In the genomic region with DNA sequence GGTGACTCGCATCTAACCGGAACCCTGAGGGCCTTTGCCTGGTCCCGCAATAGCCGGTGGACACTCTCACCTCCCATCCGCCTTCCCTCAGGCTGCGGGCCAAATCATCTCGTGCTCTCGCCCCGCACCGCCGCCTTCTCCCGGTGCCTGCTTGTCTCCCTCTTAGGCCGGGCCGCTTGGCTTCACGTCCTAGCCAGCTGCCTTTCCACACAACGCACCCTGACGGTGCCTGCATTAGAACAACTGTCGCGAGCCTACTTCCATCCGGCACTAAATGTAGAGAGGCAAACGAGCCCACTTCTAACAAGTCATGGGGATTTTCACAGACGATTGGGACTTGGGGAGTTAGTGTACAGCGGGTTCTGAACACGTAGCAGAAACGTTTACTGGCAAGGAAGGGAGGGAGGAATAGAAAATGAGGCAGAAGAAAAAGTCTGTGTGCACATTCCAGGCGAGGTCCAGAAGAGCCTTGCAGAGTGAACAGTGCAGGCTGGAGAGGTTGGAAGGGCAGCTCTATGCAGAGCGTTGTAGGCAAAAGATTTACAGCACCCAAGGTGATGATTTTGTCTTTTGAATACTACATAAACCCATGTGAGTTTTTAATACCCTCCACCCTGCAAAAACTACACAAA, we compare ENCODE assay signal across 7 mouse cellular contexts. TPM values are rescaled to one million over a fixed set of nuclear protein-coding genes. Genes with fewer than 3 reads are reported as not detected.
A peak's percentile ranks its signal among the peaks of the same experiment; 100 is the strongest.
DNase-seq lines count a peak whose midpoint lies in the region; ATAC-seq and TF ChIP-seq lines count a peak whose summit lies in the region.

No protein-coding gene starts in this region.

- peak overlapping the region; percentile 80 for H3K9ac ChIP-seq in limb, embryonic 11.5 days (ENCODE audit: low read length)
- H3K9ac ChIP-seq in stomach, embryonic 15.5 days = peak overlapping the region; percentile 88

- TF ChIP-seq POLR2A in embryonic fibroblast, embryonic 13.5 days (IDR thresholded peaks at IDR 0.05; ENCODE audit: low read depth, low read length) = 0 out of 2 replicates have a peak, but pooled peaks have one; percentile 48

- H3K27ac ChIP-seq in embryonic fibroblast, embryonic 13.5 days (ENCODE audit: insufficient read depth, low read length) = peak overlapping the region; percentile 100
- peak overlapping the region; percentile 76 for H3K27ac ChIP-seq in limb, embryonic 11.5 days (replicated peaks; ENCODE audit: low read depth, low read length)
- peak overlapping the region; percentile 94 for H3K27ac ChIP-seq in stomach, embryonic 15.5 days

- peak overlapping the region; percentile 64 for H3K4me2 ChIP-seq in limb, embryonic 11.5 days (ENCODE audit: low read depth, severe bottlenecking)
- peak overlapping the region; percentile 87 for H3K4me2 ChIP-seq in stomach, embryonic 15.5 days

- TF ChIP-seq CTCF in embryonic fibroblast, embryonic 13.5 days (IDR thresholded peaks at IDR 0.05; ENCODE audit: borderline replicate concordance, insufficient read depth, low read length) = no peak

- no peaks in the 10 kb centered on the region for H3K9me3 ChIP-seq in megakaryocyte, embryonic 14.5 days
- H3K9me3 ChIP-seq in limb, embryonic 11.5 days (ENCODE audit: control insufficient read depth, low read length) = no peaks in the 10 kb centered on the region
- H3K9me3 ChIP-seq in stomach, embryonic 15.5 days = no peaks in the 10 kb centered on the region

- 1% methylated on average over 27 of the region's 27 CpGs for WGBS in limb, embryonic 11.5 days
- WGBS in stomach, embryonic 15.5 days = under 1% methylated on average over 27 of the region's 27 CpGs

- peaks cover 45% of the 10 kb centered on the region for H3K4me1 ChIP-seq in megakaryocyte, embryonic 14.5 days
- H3K4me1 ChIP-seq in embryonic fibroblast, embryonic 13.5 days (ENCODE audit: control insufficient read depth, insufficient read depth, low read length) = peaks cover 7% of the 10 kb centered on the region
- peaks cover 18% of the 10 kb centered on the region for H3K4me1 ChIP-seq in limb, embryonic 11.5 days (ENCODE audit: control insufficient read depth, insufficient read depth, low read length)
- peaks cover 15% of the 10 kb centered on the region for H3K4me1 ChIP-seq in stomach, embryonic 15.5 days

- no peak for ATAC-seq in megakaryocyte, adult 5-6 weeks (ENCODE audit: poor library complexity, severe bottlenecking)
- peak; percentile 58 for ATAC-seq in limb, embryonic 11.5 days (ENCODE audit: insufficient number of reproducible peaks, low FRiP score, low TSS enrichment, low read depth)
- ATAC-seq in stomach, embryonic 15.5 days (ENCODE audit: insufficient read depth, low FRiP score, low read depth) = peak; percentile 53

- peak overlapping the region; percentile 99 for H3K4me3 ChIP-seq in megakaryocyte, embryonic 14.5 days (replicated peaks)
- H3K4me3 ChIP-seq in embryonic fibroblast, embryonic 13.5 days (ENCODE audit: insufficient read depth, low read length) = peak overlapping the region; percentile 62
- peak overlapping the region; percentile 62 for H3K4me3 ChIP-seq in limb, embryonic 11.5 days (ENCODE audit: low read depth, low read length)
- H3K4me3 ChIP-seq in stomach, embryonic 15.5 days (replicated peaks) = peak overlapping the region; percentile 92

- DNase-seq in limb, embryonic 11.5 days (ENCODE audit: low spot score) = no peak
- no peak for DNase-seq in B cell, adult 2 months
- DNase-seq in T-cell, adult 2 months (ENCODE audit: low spot score) = no peak

- H3K36me3 ChIP-seq in megakaryocyte, embryonic 14.5 days (replicated peaks; ENCODE audit: low read length) = peaks cover 3% of the 10 kb centered on the region
- H3K36me3 ChIP-seq in limb, embryonic 11.5 days (ENCODE audit: control insufficient read depth, insufficient read depth, low read length) = no peaks in the 10 kb centered on the region
- 0 out of 2 replicates have a peak, but pooled peaks cover 3% of the 10 kb centered on the region for H3K36me3 ChIP-seq in stomach, embryonic 15.5 days

- H3K27me3 ChIP-seq in megakaryocyte, embryonic 14.5 days (replicated peaks) = peaks cover 15% of the 10 kb centered on the region
- H3K27me3 ChIP-seq in limb, embryonic 11.5 days (ENCODE audit: control insufficient read depth, insufficient read depth, low read length) = no peaks in the 10 kb centered on the region
- H3K27me3 ChIP-seq in stomach, embryonic 15.5 days (replicated peaks) = no peaks in the 10 kb centered on the region

RNA-seq across cellular contexts. Expression of a gene that starts 0.5 kb away (rescaled TPM):
- polyA plus RNA-seq in megakaryocyte, embryonic 14.5 days (2012; ENCODE audit: insufficient read depth, low replicate concordance) = 1.4 and 2.5 TPM in 2 replicates
- total RNA-seq in megakaryocyte, adult 5-6 weeks (2015) = 12.8 TPM in 2 replicates
- total RNA-seq in megakaryocyte, adult 5-6 weeks (2017) = 13.1 and 14.3 TPM in 2 replicates
- 95.9 and 98.3 TPM in 2 replicates for polyA plus RNA-seq in embryonic fibroblast, embryonic 13.5 days (2011; ENCODE audit: insufficient read length, low read depth, missing spikeins)
- 138 and 142 TPM in 2 replicates for polyA plus RNA-seq in limb, embryonic 11.5 days (2014; fragmentation: Nextera tagmentation; extraction: Ambion mirVana)
- polyA plus RNA-seq in stomach, embryonic 15.5 days (2015; fragmentation: Nextera tagmentation; extraction: Ambion mirVana) = 64.9 and 67.8 TPM in 2 replicates

RNA-seq across cellular contexts. Expression of a gene that starts 18.0 kb away (rescaled TPM):
- polyA plus RNA-seq in megakaryocyte, embryonic 14.5 days (2012; ENCODE audit: insufficient read depth, low replicate concordance) = not detected in 2 replicates
- total RNA-seq in megakaryocyte, adult 5-6 weeks (2015) = 0.58 and 1.5 TPM in 2 replicates
- total RNA-seq in megakaryocyte, adult 5-6 weeks (2017) = 1.9 TPM in 1 of 2 replicates, not detected in the other
- polyA plus RNA-seq in embryonic fibroblast, embryonic 13.5 days (2011; ENCODE audit: insufficient read length, low read depth, missing spikeins) = not detected in 2 replicates
- not detected in 2 replicates for polyA plus RNA-seq in limb, embryonic 11.5 days (2014; fragmentation: Nextera tagmentation; extraction: Ambion mirVana)
- polyA plus RNA-seq in stomach, embryonic 15.5 days (2015; fragmentation: Nextera tagmentation; extraction: Ambion mirVana) = 0.37 TPM in 1 of 2 replicates, not detected in the other

RNA-seq across cellular contexts. Expression of a gene that starts 38.5 kb away (rescaled TPM):
- 0.11 TPM in 1 of 2 replicates, not detected in the other for polyA plus RNA-seq in megakaryocyte, embryonic 14.5 days (2012; ENCODE audit: insufficient read depth, low replicate concordance)
- total RNA-seq in megakaryocyte, adult 5-6 weeks (2015) = 0.22 TPM in 1 of 2 replicates, not detected in the other
- total RNA-seq in megakaryocyte, adult 5-6 weeks (2017) = not detected in 2 replicates
- polyA plus RNA-seq in embryonic fibroblast, embryonic 13.5 days (2011; ENCODE audit: insufficient read length, low read depth, missing spikeins) = 0.30 TPM in 1 of 2 replicates, not detected in the other
- not detected in 2 replicates for polyA plus RNA-seq in limb, embryonic 11.5 days (2014; fragmentation: Nextera tagmentation; extraction: Ambion mirVana)
- polyA plus RNA-seq in stomach, embryonic 15.5 days (2015; fragmentation: Nextera tagmentation; extraction: Ambion mirVana) = not detected in 2 replicates

Comparison
In these comparisons a context has a peak if more than half of its experiments do, and no peak if none do; other contexts are left out.
1. RNA of a gene that starts 0.5 kb away (polyA plus RNA-seq): 138 to 142 TPM in limb, embryonic 11.5 days, 95.9 to 98.3 TPM in embryonic fibroblast, embryonic 13.5 days and 64.9 to 67.8 TPM in stomach, embryonic 15.5 days; 1.4 to 2.5 TPM in megakaryocyte, embryonic 14.5 days; every median in the first group is over 10 times any median in the second.
2. Peak in every context shown above with its lines, with median percentiles within 50 percentile points of each other: H3K4me3 ChIP-seq and H3K27ac ChIP-seq.